Mouse (Mus musculus) MEL (cell line): ENCODE measurements around the gene Asb16.

Experiments used
- EP300 ChIP-seq, 2 experiments: IDR thresholded peaks; 2 replicates each; pipeline ENCODE4 v1.6.1; 2011; ENCODE audit warnings: improper control_type of control experiment in 2 of 2, low read length in 2 of 2, low read depth in 1 of 2, mild to moderate bottlenecking in 1 of 2
- GABPA ChIP-seq: IDR thresholded peaks from 2 replicates; pipeline ENCODE4 v1.6.1; 2012; ENCODE audit warnings: low read depth, mild to moderate bottlenecking, inconsistent platforms, low read length, improper control_type of control experiment, moderate library complexity

GRCm38 (mm10) chr11:102263211-102263610 is 5.3 kb upstream of the Asb16 start:
- TF ChIP-seq GABPA (no peak), EP300 (IDR thresholded peaks at IDR 0.05; ENCODE audit: low read depth in 1 of 2, low read length in 2 of 2) (no peak)
